Mouse (Mus musculus): Measurements from ENCODE around the gene Abcb9. TPM values are rescaled to one million over a fixed set of nuclear protein-coding genes. Genes with fewer than 3 reads are reported as not detected.

Gene Abcb9
- 2.9 and 3.3 TPM in 2 replicates for polyA plus RNA-seq (2016; fragmentation: Nextera tagmentation; extraction: Ambion mirVana)

- H3K27ac ChIP-seq: no peak within 1 kb of the TSS
- H3K36me3 ChIP-seq (replicated peaks): no peaks in the 10 kb centered on the region
Measured at GRCm38 (mm10) chr5:124095596-124096232, at the start of gene Abcb9. Gene Abcb9, minus strand, starts transcription at chr5:124095798.

GRCm38 (mm10) chr5:124138066-124138465 lies 42.5 kb upstream of the Abcb9 start:
- Histone ChIP-seq H3K9me3 (no peaks in the 10 kb centered on the region), H3K4me3 (replicated peaks) (no peak overlapping the region), H3K27me3 (no peaks in the 10 kb centered on the region), H3K4me2 (no peak overlapping the region), H3K4me1 (no peaks in the 10 kb centered on the region), H3K36me3 (replicated peaks) (peaks cover 43% of the 10 kb centered on the region), H3K9ac (no peak overlapping the region), H3K27ac (no peak overlapping the region)
- 85% methylated on average over 7 of the region's 7 CpGs for whole genome bisulfite sequencing
- ATAC-seq (ENCODE audit: low FRiP score): no peak

More at GRCm38 (mm10) chr5:124095596-124096232, at the start of gene Abcb9:
- Histone ChIP-seq H3K27me3 (peaks cover 24% of the 10 kb centered on the region), H3K4me2 (peak within 1 kb of the TSS; percentile 63), H3K4me3 (replicated peaks) (peak within 1 kb of the TSS; percentile 38), H3K9me3 (peaks cover 3% of the 10 kb centered on the region; the same call in 1 of the 2 replicates), H3K9ac (peak within 1 kb of the TSS; percentile 47), H3K4me1 (peaks cover 11% of the 10 kb centered on the region)
- WGBS: 1% methylated on average over 42 of the region's 42 CpGs
- peak; percentile 84 for ATAC-seq (ENCODE audit: low FRiP score)

GRCm38 (mm10) chr5:124134261-124134660 lies 38.7 kb upstream of the Abcb9 start:
- Histone ChIP-seq H3K9ac (no peak overlapping the region), H3K27ac (no peak overlapping the region), H3K27me3 (no peaks in the 10 kb centered on the region), H3K4me1 (no peaks in the 10 kb centered on the region), H3K4me3 (replicated peaks) (no peak overlapping the region), H3K36me3 (replicated peaks) (peaks cover 45% of the 10 kb centered on the region), H3K9me3 (no peaks in the 10 kb centered on the region), H3K4me2 (no peak overlapping the region)
- 92% methylated on average over 5 of the region's 5 CpGs for WGBS
- ATAC-seq (ENCODE audit: low FRiP score): no peak

- Histone ChIP-seq H3K27ac (0 out of 2 replicates have a peak overlapping the region, but pooled peaks have one; percentile 31), H3K4me3 (replicated peaks) (no peak overlapping the region), H3K36me3 (replicated peaks) (peaks cover 76% of the 10 kb centered on the region), H3K4me2 (no peak overlapping the region), H3K9me3 (no peaks in the 10 kb centered on the region), H3K27me3 (no peaks in the 10 kb centered on the region), H3K9ac (no peak overlapping the region), H3K4me1 (no peaks in the 10 kb centered on the region)
- ATAC-seq (ENCODE audit: low FRiP score): no peak
- 94% methylated on average over 11 of the region's 11 CpGs for WGBS
Measured at GRCm38 (mm10) chr5:124125093-124125492, 29.5 kb upstream of the Abcb9 start.

- H3K27ac ChIP-seq: no peak overlapping the region
- H3K27me3 ChIP-seq: no peaks in the 10 kb centered on the region
- H3K4me1 ChIP-seq: peaks cover 6% of the 10 kb centered on the region
- no peak overlapping the region for H3K4me2 ChIP-seq
- WGBS: 89% methylated on average over 18 of the region's 18 CpGs
- no peak for ATAC-seq (ENCODE audit: low FRiP score)
- no peaks in the 10 kb centered on the region for H3K9me3 ChIP-seq
- peaks cover 86% of the 10 kb centered on the region for H3K36me3 ChIP-seq (replicated peaks)
- no peak overlapping the region for H3K4me3 ChIP-seq (replicated peaks)
- H3K9ac ChIP-seq: no peak overlapping the region
Measured at GRCm38 (mm10) chr5:124122357-124122756, 26.8 kb upstream of the Abcb9 start.

DNA sequence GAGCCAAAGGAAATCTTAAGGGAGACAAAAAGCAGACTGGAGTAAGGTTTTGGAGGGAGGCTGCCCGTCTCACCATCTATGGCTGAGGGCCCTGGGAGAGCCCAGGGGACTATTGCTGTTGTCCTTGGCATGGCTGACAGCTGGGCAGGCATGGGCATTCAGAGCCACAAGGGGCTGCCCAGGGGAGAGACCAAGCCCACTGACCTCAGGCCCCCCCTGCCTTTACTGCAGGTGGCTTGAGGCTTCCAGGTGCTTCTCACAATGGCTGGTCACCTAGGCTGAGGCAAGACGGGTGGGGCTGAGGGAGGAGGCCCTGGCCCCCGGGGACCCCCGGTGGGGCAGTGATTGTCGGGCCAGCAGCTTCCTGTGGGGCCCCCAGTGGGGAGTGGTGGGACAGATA lies 23.6 kb upstream of the Abcb9 start:
- H3K4me2 ChIP-seq: no peak overlapping the region
- no peaks in the 10 kb centered on the region for H3K9me3 ChIP-seq
- peaks cover 24% of the 10 kb centered on the region for H3K4me1 ChIP-seq
- WGBS: 77% methylated on average over 5 of the region's 5 CpGs
- H3K4me3 ChIP-seq (replicated peaks): no peak overlapping the region
- H3K27ac ChIP-seq: no peak overlapping the region
- H3K36me3 ChIP-seq (replicated peaks): peaks cover 72% of the 10 kb centered on the region
- no peak overlapping the region for H3K9ac ChIP-seq
- no peak for ATAC-seq (ENCODE audit: low FRiP score)
- H3K27me3 ChIP-seq: no peaks in the 10 kb centered on the region

DNA sequence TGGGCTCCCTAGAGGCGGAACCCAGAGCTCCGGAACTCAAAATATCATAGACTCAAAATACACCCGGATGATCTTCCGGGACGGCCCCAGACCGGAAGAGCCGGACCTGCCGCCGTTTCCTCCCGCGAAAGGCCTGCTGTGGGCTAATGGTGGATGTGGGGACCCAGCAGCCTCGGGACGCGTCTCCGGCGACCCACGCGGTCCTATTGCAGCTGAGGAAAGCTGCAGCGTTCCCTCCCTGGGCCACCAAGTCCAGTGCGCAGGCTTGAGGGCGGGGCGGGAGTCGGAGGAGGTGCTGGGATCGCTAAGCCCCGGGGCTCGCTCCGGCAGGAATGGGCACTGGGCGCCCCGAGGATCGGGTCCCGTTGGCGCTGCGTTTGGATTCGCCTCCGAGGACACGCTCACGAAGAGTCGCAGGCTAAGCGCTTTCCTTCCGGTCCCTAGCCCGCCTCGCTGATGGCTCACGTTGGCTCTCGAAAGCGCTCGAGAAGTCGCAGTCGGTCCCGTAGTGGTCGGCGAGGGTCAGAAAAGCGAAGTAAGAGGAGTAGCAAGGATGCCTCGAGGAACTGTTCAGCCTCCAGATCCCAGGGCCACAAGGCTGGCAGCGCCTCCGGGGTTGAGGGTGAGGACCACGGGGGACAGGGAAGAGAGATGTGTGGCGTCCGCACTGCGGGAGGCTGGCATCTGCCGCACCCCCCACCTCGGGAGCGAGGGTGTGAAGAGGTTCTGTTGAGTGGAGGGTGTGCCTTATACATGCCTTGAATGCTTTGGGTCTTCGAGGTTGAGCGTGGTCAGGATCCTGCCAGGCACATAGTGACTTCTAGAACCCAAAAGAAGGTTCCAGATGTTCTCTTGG lies 20.6 kb upstream of the Abcb9 start, which contains the start of gene Arl6ip4:
Gene Arl6ip4, plus strand, starts transcription at position 100 of the 856 bp plus-strand sequence.
- 2% methylated on average over 57 of the region's 64 CpGs for WGBS
- Histone ChIP-seq H3K4me1 (peaks cover 40% of the 10 kb centered on the region), H3K36me3 (replicated peaks) (peaks cover 47% of the 10 kb centered on the region), H3K27me3 (no peaks in the 10 kb centered on the region), H3K4me2 (peak within 1 kb of the TSS; percentile 88), H3K4me3 (replicated peaks) (peak within 1 kb of the TSS; percentile 94), H3K9me3 (no peaks in the 10 kb centered on the region), H3K9ac (peak within 1 kb of the TSS; percentile 93), H3K27ac (peak within 1 kb of the TSS; percentile 82)
- peak; percentile 9; the same call in 1 of the 2 replicates for ATAC-seq (ENCODE audit: low FRiP score)

DNA sequence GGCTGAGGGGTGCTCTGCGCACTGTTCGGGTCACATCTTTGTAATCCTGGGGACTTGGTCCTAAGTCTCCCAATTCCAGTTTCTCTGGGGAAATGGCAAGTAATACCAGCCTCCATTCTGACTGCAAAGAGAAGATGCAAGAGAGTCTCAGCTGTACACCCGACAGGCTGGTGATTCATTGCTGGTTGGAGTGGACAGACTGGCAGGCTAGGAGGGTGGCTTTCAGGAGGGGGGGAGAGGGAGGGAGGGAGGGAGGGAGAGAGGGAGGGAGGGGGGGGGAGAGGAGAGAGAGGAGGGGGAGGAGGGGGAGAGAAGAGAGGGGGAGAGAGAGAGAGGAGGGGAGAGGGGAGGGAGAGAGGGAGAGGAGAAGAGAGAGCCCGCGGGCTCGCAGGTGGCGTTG lies 19.9 kb upstream of the Abcb9 start:
- peaks cover 41% of the 10 kb centered on the region for H3K36me3 ChIP-seq (replicated peaks)
- peak overlapping the region; percentile 94 for H3K4me3 ChIP-seq (replicated peaks)
- peak overlapping the region; percentile 88 for H3K4me2 ChIP-seq
- H3K27ac ChIP-seq: peak overlapping the region; percentile 82; the same call in 1 of the 2 replicates
- no peaks in the 10 kb centered on the region for H3K9me3 ChIP-seq
- H3K9ac ChIP-seq: peak overlapping the region; percentile 93
- H3K4me1 ChIP-seq: peaks cover 44% of the 10 kb centered on the region
- WGBS: 24% methylated on average over 7 of the region's 7 CpGs
- H3K27me3 ChIP-seq: no peaks in the 10 kb centered on the region
- ATAC-seq (ENCODE audit: low FRiP score): no peak

DNA sequence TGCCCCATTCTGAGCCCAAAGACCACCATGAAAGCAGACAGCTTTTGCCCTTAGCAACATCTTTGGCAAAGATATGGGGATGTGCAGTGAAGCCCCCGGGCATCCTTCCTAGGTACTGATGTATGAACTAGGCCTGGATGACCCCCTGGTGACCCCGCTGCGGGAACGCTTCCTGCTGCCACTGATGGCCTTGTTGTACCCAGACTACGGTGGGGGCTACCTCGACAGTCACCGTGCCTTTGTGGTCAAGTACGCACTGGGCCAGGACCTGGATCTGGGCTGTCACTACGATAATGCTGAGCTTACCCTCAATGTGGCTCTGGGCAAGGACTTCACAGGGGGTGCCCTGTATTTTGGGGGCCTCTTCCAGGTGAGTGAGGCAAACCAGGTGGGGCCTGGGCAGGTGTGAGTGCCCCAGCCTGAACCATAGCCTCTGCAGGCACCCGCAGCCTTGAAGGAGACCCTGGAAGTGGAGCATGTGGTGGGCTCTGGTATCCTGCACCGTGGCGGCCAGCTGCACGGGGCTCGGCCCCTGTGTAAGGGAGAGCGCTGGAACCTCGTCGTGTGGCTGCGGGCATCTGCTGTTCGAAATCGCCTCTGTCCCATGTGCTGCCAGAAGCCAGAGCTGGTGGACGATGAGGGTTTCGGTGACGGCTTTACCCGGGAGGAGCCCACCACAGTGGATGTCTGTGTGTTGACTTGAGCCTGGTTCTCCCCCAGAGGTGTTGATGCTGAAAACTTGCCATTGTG lies 18.9 kb upstream of the Abcb9 start:
- 91% methylated on average over 24 of the region's 24 CpGs for WGBS
- Histone ChIP-seq H3K27ac (no peak overlapping the region), H3K36me3 (replicated peaks) (peaks cover 30% of the 10 kb centered on the region), H3K9ac (no peak overlapping the region), H3K4me2 (no peak overlapping the region), H3K9me3 (no peaks in the 10 kb centered on the region), H3K4me3 (replicated peaks) (no peak overlapping the region), H3K4me1 (peaks cover 44% of the 10 kb centered on the region), H3K27me3 (no peaks in the 10 kb centered on the region)
- no peak for ATAC-seq (ENCODE audit: low FRiP score)

GRCm38 (mm10) chr5:124113030-124113429 lies 17.4 kb upstream of the Abcb9 start:
- H3K9me3 ChIP-seq: no peaks in the 10 kb centered on the region
- H3K4me3 ChIP-seq (replicated peaks): peak overlapping the region; percentile 85
- peaks cover 44% of the 10 kb centered on the region for H3K4me1 ChIP-seq
- H3K9ac ChIP-seq: peak overlapping the region; percentile 80
- no peak for ATAC-seq (ENCODE audit: low FRiP score)
- H3K4me2 ChIP-seq: peak overlapping the region; percentile 93
- H3K27ac ChIP-seq: no peak overlapping the region
- 13% methylated on average over 14 of the region's 14 CpGs for WGBS
- no peaks in the 10 kb centered on the region for H3K27me3 ChIP-seq
- H3K36me3 ChIP-seq (replicated peaks): peaks cover 16% of the 10 kb centered on the region

- WGBS: 3% methylated on average over 18 of the region's 18 CpGs
- Histone ChIP-seq H3K27me3 (no peaks in the 10 kb centered on the region), H3K27ac (peak overlapping the region; percentile 85; the same call in 1 of the 2 replicates), H3K4me3 (replicated peaks) (peak overlapping the region; percentile 85), H3K36me3 (replicated peaks) (peaks cover 11% of the 10 kb centered on the region), H3K9ac (peak overlapping the region; percentile 80), H3K9me3 (no peaks in the 10 kb centered on the region), H3K4me2 (peak overlapping the region; percentile 93), H3K4me1 (peaks cover 40% of the 10 kb centered on the region)
- ATAC-seq (ENCODE audit: low FRiP score): no peak; the same call in 1 of the 2 replicates
Measured at GRCm38 (mm10) chr5:124112531-124112930, 16.9 kb upstream of the Abcb9 start.
